Mouse (Mus musculus): ENCODE results near the gene Gm26661.

Gm26661 gene

DNA sequence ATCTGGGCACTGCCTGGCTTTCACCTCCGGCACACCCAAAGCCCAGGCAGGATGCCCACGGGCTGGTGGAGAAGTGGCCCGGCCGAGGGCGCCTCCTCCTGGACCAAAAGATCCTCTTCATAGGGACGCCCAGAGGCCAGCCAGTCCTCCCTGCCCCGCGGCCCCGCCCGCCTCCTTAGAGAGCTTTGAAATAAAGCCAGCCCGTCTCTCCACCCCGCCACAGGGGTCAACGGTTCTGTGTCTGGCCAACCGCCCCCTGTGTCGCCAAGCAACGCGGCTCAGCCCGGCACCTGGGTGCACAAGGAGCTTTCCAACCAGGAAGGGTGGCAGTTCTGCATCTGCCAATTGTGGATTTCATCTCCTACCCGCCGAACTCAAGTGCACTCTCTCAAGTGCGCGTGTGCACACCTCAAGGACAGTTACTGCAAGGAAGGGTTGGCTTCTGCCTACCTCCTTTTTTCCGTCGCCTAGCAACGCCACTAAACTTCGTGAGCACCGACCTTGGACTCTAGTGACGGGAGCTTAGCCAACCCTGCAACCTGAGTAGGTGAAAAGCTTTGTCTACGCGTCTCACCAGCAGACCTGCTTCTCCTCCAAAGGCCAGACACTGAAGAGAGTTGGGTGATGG lies at the start of gene Gm26661:
Gm26661 (plus strand) TSS at position 56 of the 628 bp plus-strand sequence.
- DNase-seq (ENCODE audit: low spot score in 2 of 2), result peak; percentile 30 to 61

DNA sequence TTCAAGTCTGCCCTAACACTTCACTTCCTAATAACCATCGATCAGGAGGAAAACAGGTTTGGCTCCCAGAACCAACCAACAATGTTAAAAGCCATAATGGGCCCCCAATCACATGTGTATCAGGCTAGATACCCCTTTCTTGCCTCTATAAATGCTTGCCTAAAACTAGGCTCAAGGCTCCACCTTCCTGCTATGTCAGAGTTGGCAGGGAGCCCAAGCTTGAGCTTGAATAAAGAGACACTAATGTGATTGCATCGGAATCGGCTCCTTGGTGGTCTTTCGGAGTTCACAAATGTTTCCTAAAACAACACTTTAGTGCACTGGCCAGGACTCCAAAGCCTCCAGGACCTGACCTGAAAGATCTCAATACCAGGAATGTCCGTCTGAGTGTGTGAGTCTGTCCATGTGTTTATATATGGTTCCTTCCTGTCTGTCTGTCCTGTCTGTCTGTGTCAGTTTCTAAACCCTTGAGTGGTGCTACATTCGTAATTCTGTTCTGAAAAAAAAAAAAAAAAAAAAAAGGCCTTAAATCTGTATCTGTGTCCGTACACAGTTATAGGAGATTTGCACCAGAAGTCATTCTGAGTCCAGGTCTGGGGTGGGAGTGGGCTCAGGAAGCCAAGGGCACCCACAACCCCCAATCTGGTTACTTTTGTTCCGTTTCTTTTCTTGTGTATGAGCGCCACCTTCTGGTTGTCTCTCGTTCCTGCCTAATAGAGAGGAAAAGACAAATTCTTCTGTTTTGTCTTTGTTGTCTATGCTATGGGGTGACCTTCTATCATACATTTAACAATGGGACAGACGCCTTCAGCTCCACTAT lies 42.2 kb upstream of the Gm26661 start:
- DNase-seq (ENCODE audit: low spot score in 2 of 2), result peak in 1 of 2 experiments; percentile 11

DNA sequence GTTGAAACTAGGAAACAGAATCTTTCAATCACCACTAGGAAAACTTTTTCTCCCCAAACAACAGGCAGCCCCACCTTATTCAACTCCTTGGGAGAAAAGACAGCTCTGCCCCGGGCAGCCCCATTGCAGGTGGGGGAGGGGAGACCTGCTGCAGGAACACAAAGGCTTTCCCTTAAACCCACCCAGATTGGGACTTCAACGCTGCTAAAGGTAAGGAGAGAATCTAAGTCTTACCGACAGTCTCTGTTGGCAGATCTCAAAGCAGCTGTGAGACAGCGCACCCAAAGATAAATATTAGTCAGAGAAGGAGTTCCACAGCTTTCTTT lies 41.7 kb upstream of the Gm26661 start:
- no peak for DNase-seq (ENCODE audit: low spot score in 2 of 2)

DNA sequence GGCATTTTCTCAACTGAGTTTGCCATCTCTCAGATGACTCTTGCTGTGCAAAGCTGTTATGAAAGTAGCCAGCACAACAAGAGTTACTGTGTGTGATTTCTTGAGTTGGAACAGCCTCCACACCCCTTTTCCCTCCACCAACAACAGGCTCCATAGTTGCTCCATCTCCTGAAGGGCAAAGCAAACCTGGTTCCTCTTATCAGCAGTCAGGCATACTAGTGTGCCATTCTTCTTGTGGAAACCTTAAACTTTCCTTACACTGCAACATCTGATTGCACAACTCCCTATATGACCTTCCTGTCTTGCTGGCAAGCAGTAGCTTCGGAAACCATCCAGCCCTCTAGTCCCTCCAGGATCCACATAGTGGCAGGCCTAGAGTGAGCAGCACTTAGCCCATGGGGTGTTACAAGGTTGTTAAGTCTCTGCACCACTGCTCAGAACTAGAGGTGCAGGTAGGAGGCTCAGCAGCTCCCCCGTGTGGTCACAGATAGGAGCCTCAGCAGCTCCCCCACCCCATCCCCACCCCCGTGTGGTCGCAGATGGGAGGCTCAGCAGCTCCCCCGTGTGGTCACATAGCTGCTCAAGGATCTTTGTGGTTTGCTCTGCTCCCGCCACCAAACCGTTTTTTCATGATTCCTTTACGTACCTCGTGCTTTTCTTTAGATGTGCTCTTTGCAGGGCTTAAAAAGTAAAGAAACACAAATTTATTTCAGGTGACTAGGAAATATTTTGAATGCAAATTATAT lies 25.6 kb upstream of the Gm26661 start:
- peak; percentile 37 to 63 for DNase-seq (ENCODE audit: low spot score in 2 of 2)

DNA sequence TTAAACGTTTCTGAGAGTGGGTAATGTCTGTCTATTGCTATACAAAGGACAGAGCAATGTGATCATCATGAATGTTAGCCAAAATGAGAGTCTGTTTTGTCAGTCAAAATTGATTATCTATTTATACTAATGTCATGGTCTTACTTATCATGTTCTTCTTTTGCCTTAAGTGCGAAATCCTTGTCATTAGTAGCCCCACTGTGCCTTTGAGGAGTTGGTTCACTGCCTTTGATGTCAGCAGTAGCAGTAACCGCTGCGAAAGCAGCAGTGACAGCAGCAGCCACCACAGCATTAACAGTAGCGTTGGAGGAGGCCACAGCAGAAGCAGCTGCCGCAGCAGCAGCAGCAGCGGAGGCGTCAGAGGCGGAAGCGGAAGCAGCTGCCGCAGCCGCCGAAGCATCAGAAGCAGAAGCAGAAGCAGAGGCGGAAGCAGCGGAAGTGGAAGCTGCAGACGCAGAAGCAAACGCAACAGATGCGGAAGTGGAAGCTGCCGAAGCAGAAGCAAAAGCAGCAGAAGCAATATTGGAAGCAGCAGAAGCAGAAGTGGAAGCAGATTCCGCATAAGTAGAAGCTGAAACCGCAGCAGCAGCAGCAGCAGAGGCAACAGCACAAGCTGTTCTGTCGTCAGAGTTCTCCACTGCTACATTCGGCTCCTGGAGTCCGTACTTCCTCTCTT lies 17.5 kb upstream of the Gm26661 start:
- peak; percentile 25 to 49 for DNase-seq (ENCODE audit: low spot score in 2 of 2)

DNA sequence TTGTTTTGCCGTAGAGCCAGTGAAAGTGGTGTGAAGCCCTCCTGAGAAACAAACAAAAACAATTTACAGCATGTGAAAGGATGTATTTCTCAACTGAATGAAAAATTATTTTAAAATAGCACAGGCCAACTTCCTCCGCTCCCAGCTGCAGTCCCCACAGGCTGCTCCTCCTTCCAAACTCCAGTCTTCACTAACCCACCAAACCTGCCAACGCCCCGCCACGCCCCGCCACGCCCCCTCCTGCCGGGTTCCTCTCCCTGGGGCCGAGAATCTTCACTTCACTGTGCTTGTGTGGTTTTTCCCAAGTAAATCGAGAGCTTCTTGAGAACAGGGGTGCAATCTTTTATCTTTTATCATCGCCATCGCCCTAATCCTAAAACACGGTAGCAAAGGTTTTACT lies 5.3 kb upstream of the Gm26661 start:
- DNase-seq (ENCODE audit: low spot score in 2 of 2), result no peak

DNA sequence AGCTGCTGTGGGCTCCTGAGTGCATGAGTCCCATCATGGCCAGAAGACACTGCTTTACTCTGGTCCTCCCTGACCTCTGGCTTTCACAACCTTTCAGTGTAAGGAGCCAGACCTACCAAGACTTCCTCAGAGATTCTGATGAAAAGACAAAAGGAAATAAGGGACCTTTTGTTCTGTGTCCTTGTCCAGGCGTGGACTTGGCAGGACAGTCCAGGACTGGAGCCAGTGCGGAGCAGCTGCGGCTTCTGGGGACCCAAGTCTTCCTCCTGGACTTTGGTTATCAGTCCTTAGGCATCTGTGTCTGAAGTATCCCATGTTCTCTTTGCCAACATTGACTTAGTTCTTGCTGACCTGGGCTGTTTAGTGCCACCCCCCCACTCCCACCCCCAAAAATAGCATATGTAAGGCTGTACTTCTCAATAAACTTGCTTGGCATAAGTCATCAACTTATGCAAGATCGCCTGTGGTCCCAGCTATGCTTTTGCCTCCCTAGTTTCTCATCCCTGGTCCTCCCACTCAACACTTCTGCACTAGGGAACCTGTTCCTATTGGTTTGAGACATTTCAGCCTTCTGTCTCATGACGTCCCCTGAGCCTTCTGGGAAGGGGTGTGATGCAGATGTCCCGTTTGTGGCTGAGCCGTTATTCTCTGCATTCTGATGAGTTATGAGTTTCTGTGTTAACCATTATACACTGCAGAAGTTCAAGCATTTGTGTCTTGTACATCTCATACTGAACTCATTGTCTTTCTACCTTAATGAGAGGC lies 1.9 kb upstream of the Gm26661 start:
- DNase-seq (ENCODE audit: low spot score in 2 of 2), result no peak

DNA sequence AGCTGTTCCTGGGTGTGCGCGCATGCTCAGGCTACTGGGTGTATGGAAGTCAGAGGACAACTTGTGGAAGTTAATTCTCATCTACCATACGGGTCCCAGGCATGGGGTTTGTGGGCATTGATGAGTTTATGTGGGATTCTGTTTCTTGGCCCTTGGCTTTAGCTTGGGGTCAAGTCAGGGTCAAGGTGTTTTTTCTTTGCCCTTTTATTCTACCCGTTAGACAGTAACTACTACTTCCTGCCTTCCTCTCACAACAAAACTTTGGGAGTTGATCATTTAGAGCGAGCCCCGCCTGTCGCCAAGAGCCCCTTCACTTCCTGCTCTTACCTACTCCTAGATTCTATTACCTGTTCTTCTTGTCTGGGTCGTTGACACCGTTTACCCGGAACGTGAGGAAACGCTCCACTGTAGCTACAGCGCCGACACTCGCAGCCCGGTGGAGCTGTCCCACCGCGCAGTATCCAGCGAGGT lies 291 bp upstream of the Gm26661 start:
- DNase-seq (ENCODE audit: low spot score in 2 of 2), result no peak

DNA sequence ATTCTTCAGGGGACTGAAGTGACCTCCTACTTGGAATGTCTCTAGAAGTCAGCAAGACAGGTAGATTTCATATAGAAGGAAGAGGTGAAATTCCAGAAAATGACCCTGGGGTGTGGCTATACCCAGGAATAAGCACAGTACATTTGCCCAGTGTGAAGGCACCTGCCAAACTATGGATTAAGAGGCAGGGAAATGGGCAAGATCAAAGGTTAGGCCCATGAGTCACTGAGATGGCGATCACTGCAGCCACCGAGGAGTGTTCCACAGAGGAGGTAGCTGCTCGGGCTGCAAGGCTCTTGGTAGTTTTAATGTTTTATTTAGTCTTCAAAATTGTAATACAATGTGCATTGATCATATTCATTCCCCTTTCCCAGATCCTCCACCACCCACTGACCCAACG lies 4.6 kb downstream of the Gm26661 start:
- DNase-seq (ENCODE audit: low spot score in 2 of 2), result no peak

DNA sequence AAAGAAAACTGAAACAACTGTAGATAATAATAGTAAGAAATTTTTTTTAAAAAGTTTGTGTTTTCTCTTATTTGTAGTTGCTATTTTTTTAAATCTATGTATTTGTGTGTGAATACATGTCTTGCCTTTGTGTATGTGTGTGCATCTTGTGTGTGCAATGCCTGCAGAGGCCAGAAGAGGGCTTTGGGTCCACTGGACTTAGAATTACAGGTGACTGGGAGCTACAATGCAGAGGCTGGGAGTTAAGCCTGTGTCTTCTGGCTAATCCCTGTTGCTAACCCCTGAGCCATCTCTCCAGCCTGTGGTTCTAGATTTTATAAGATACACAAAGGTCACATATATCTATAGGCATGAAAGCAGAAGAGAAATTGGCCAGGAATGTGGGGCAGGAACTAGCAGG lies 9.2 kb downstream of the Gm26661 start:
- no peak for DNase-seq (ENCODE audit: low spot score in 2 of 2)

DNA sequence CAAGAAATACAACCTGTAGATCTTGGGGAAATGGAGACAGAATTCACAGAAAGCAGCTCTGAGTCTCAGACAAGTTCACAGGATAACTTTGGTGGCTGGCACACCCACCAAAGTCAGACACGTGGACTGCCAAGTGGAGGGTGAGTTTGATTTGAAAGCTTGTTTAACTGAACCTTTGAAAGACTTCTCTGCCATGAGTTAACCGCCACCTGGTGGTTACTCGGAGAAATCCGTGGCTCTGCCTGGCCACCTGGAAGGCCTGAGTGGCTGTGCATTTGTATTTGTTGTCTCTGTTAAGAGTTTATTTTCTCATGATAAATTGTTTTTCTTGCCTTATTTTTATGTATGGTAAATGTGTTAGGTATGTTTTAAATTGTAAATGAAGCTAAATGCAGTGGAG lies 10.4 kb downstream of the Gm26661 start:
- peak in 1 of 2 experiments; percentile 46 for DNase-seq (ENCODE audit: low spot score in 2 of 2)

DNA sequence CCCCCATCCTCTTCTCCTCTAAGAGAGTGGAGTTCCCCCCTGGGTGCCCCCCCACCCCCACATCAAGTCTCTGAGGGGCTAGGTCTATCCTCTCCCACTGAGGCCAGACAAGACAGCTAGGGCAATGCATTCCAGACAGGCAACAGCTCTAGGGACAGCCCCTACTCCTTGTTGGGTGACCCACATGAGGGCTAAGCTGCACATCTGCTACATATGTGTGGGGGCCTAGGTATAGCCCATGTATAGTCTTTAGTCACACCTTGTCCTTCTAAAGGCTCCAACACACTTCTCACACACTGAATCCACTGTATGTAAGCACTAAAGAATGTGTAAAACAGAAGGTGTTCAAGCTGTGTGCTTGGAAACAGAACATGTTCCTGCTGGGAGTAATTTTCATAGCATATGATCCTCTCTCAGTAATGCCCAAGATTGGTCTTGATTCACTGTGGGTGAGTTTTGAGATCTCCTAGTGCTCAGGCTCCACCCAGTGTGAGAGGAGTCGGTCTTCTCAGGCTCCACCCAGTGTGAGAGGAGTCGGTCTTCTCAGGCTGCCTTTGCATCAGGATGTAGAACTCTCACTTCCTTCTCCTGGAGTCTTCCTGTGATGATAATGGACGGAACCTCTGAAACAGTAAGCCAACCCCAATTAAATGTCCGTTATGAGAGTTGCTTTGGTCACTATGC lies 12.6 kb downstream of the Gm26661 start:
- DNase-seq (ENCODE audit: low spot score in 2 of 2), result no peak

DNA sequence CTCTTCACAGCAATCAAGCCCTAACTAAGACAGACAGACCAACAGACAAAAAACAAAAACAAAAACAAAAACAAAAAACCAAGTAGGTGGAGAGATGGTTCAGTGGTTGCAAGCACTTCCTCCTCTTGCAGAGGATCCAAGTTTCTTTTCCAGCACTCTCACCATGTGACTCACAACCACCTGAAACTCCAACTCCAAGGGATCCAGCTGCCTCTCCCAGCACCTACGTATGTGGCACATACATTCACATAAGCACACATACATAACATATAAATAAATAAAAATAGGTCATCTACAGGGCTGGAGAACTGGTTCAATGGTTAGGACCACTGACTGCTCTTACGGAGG lies 13.1 kb downstream of the Gm26661 start:
- DNase-seq (ENCODE audit: low spot score in 2 of 2), result no peak

DNA sequence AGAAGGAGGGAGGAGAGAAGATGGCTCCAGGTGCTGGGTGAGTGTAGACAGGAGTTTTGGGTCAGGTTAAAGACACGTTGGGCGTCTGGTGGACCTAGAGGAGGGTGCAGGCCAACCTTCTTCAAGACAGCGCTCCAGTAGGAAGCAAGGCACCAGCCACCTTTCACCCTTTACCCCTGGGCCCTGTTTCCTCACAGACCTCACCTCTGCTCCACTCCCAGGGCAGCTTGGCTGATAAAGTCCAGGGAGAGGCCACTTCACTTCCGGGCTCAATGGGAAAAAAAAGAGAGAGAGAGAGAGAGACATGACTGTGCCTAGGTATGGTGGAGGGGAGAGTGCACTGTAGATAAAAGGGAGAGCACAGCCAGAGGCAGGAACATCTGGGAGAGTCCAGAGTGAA lies 16.3 kb downstream of the Gm26661 start:
- DNase-seq (ENCODE audit: low spot score in 2 of 2), result peak in 1 of 2 experiments; percentile 55

DNA sequence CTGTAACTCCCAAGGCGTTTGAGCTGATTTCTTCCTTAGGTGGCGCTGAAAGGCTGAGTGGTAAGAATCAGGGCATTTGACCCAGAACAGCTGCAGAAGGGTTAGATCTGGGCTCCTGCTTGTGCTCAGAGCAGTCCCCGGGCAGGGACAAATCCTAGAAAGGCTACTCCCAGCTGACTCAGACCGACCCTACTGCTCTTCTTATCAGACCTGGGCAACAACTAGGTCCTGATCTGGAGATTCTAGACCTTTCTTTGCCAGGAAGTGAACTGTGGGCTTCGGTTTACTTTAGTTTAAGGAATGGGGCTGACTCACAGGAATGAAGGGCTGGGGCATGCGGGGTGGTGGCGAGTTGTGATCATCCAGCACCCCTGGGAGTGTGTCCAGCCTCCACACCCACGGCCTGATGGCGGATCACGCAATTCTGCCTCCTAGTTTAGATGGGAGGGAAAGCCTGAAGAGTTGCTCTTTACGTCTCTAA lies 17.2 kb downstream of the Gm26661 start:
- peak; percentile 57 to 70 for DNase-seq (ENCODE audit: low spot score in 2 of 2)

DNA sequence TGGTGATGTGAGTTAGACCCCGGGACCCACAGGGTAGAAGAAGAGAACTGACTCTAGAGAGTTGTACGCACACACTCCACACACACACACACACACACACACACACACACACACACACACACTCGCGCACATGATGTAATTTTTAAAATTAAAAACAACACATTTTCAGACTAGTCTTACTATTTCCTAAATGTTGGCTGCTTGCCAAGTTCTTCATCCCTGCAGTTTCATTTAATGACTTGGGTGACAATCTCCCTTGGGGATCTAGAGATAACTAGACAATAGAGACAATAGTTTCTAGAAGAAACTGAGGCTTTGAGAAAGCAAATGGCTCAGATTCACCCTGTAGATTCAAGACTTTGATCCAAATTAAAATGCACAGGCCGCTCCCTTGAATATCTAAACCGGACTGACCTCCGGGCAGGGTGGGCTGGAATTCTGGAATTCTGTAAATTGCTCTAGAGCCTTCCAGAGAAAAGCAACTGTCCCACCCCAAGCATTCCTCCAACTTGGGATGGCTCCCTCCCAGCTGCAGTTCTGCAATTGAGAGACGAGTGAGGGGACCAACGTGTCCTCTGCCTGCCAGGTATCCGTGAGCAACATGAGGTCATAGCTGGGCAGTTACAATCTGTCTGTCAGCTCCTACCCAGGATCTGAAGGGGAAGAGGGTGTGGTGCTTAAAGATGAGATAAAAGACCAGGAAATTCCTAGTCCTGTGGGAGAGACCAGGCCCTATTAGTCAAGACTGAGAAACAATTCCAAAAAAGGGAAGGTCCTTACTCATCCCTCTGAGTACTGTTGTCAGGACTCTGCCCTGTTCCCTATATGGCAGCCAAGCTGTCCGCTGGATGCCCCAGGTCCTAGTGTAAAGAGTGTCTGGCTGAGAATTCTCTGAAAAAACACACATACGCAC lies 17.9 kb downstream of the Gm26661 start:
- peak in 1 of 2 experiments; percentile 31 for DNase-seq (ENCODE audit: low spot score in 2 of 2)

DNA sequence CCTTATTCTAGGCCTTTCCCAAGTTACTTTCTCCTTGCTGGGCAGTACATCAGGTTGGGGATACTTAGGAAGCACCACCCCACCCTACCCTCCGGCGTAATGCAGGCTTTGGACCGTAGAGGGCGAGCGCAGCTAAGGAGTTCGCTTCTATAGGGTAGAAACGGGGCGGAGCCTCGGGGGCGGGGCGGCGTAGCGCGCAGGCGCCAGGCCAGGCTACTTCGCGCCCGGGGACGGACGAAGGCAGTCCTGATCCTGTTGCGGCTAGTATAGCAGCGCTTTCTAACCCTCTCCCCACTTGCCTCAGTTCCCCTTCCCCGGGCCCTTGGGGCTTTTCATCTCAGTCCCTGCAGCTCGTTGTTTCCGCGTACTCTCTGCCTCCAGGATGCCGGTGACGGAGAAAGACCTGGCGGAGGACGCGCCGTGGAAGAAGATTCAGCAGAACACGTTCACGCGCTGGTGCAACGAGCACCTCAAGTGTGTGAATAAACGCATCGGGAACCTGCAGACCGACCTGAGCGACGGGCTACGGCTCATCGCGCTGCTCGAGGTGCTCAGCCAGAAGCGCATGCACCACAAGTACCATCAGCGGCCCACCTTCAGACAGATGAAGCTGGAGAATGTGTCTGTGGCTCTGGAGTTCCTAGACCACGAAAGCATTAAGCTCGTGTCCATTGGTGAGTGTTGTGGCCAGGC lies 26.5 kb downstream of the Gm26661 start, which contains the start of gene Flnb:
Flnb (plus strand) TSS at position 188 of the 693 bp plus-strand sequence.
- DNase-seq (ENCODE audit: low spot score in 2 of 2), result peak; percentile 96 to 98

DNA sequence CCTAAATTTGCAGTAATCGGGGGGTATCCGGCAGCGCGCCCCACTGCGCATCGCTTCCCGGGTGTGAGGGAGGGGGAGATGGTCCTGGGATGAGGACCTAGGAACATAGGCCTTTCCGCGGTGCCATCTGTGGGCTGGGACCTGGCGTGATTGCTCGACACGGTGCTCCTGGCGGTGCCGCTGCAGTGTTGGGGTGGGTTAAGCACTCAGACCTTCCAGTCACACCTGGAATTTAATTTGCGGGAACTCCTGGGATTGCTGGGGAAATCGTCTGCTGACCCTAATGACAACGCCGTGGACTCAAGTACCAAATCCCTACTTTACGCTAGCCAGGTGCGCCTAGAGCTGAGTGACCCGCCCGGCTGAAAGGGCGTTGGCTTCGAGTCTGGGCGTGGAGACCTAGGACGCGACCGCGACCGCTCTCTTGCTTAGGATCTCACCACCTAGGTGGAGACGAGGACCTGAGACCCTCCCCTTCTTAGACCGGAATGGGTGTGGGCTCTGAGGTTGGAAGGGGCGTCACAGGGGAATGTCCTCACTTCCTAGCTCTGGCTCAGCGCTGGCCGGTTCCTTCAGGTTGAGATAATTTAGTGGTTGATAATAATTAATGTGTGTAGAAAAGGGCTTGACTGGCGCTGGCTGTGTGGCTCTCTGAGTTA lies 27.2 kb downstream of the Gm26661 start:
- DNase-seq (ENCODE audit: low spot score in 2 of 2), result peak; percentile 25 to 38

All from urinary bladder, postnatal 36 days (tissue).